Mouse (Mus musculus) erythroid progenitor cell, adult 5-6 weeks (primary cell): Measurements from ENCODE around the gene Usp47. TPM values are rescaled to one million over a fixed set of nuclear protein-coding genes. Genes with fewer than 3 reads are reported as not detected.

Experiments used
- ATAC-seq: replicated peaks from 2 replicates; pipeline ENCODE4 v1.8.0; 2016; ENCODE audit warnings: moderate number of reproducible peaks, mild to moderate bottlenecking, moderate TSS enrichment, inconsistent platforms; ENCODE audit not compliant: poor library complexity, low FRiP score, severe bottlenecking
- total RNA-seq, 2 experiments: library from RNA; stranded (forward) in 1 of 2; stranded (reverse) in 1 of 2; fragments of 150-400 nt in 1 of 2; fragments of 186-747, 209-891 nt in 1 of 2; gene quantifications; 2 replicates each; pipeline versions ENCODE4 v1.2.3 to v1.2.4; 2015 to 2017; ENCODE audit warnings: low replicate concordance in 2 of 2

Usp47 gene
- total RNA-seq, 2 experiments from 2014 or later, result 24.7 to 62.9 TPM

DNA sequence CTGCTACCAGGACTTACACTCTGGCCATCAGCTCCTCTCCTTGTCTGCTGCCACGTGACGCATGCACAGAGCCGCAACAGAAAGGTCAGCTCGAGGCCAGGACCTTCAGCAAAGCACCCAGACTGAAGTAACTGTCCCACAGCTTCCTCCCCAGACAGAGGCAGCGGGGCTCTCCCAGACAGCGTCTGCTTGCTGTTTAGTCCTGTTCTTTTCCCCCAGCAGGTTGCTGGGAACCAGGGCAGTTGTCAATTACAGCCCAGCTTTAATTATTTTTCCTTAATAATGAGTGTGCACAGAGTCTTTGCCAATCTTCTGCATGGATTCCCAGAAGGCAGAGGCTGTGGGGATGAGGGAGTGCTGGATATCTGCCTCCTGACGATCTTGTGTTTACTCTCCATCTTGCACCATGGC, 119.8 kb downstream of the Usp47 start:
- ATAC-seq, result no peak

DNA sequence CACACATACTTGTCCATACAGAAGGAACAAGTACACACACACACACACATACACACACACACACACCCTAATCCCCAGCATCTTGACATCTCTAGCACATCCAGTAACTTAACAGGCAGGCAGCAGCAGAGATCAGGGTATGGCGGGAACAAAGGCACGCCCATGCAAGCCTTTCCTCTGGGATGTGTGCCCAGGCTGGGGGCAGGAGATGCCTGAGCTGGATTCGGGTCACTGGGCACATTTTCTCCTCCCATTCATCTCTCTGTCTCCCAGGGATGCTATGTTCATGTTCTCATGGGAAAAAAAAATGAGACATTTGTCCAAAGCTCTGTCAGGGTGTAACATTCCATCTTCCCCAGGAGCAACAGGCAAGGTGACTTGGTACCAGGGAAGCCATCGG, 120.7 kb downstream of the Usp47 start:
- ATAC-seq, result no peak

DNA sequence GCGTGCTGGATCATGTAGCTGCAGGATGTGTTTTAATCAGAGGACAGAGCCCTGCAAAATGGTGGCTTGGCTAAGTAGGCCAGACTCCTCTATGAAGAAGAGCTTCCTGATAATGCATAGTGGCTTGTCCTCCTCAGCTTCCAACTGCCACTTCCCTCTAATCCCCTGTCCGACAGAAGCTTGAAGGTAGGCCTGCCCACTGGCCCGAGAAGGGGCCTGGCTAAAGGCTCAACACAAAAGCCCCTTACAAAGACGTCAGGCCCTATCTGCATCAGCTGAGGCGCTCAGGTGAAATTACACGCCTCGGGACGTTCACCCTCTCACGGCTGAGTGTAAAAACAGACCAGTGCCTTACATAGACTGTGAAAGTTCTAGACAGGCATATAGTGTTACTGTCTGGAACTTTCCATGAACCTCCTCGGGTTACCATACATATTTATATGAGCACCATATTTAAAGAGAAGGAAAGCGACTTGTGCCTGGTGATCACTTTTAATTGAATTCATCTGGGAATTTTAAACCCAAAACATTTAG, 121.4 kb downstream of the Usp47 start:
- no peak for ATAC-seq

DNA sequence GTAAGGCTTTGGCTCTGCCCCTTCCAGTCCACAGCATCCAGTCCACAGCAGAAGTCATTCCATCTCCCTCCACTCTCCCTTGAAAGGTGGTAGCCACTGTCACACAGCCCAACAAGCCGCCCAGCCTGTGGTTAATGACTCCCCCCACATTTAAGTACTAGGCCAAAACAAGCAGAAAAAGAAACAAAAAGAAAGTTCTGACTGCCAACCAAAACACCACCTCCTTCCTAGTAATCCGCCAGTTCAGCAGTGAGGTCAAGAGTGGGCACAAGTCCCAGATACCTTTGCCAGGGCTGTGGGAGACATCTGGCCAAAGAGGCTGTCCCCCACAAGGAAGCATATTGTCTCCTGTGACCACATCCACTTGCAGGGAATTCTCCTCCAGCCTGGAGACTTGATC, 124.7 kb downstream of the Usp47 start:
- ATAC-seq, result no peak

DNA sequence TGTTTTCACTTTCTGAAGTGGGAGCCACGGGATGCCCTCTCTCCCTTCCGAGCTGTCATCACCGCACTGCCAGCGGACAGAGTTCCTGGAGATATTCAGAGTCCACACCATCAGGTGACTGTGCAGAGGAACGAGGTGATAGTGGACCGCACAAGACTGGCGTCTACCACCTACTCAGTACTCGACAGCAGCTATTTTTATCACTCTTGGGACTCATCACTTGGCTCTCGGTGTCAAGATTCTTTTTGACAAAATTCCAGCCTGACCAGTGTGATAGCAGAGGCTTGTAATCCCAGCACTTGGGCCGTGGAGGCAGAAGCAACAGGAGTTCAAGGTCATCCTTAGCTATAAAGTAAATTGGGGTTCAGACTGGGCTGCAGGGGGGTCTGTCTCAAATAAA, 125.8 kb downstream of the Usp47 start:
- no peak for ATAC-seq

DNA sequence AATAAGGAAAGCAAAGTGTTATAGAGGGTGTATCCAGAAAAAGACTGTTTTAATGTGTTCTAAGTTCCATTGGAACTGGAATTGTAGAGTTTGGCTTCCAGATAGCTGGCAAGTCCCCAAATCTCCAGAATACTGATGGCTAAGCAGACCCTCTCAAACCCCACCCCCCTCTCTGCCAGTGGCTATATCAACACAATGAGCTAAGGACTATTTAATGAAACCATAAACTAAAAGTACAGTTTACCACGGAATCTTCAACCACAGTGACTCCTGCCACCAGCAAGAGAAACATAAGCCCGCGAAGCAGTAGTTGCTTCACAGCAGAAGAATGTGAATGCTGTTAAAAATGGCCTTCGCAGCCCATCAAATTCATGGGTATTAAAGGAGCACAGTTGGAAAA, 131.1 kb downstream of the Usp47 start:
- ATAC-seq, result no peak

DNA sequence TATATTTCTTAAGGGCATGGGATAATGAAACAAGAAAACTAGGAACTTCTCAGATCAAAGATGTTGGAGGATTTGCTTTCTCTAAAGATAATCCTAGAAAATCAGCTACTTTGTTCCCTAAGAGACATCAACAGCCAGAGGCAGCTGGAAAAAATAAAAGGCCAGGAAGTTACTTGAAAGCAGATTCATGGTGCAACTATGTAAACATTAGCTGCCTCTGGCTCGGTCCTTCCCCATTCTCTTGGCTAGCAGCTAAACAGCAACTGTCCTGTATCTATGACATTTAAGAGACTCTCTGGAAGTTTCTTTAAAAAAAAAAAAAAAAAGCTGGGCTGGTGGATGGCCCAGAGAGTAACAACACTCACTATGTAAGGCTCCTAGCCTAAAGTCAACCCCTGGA, 131.9 kb downstream of the Usp47 start:
- ATAC-seq, result no peak

DNA sequence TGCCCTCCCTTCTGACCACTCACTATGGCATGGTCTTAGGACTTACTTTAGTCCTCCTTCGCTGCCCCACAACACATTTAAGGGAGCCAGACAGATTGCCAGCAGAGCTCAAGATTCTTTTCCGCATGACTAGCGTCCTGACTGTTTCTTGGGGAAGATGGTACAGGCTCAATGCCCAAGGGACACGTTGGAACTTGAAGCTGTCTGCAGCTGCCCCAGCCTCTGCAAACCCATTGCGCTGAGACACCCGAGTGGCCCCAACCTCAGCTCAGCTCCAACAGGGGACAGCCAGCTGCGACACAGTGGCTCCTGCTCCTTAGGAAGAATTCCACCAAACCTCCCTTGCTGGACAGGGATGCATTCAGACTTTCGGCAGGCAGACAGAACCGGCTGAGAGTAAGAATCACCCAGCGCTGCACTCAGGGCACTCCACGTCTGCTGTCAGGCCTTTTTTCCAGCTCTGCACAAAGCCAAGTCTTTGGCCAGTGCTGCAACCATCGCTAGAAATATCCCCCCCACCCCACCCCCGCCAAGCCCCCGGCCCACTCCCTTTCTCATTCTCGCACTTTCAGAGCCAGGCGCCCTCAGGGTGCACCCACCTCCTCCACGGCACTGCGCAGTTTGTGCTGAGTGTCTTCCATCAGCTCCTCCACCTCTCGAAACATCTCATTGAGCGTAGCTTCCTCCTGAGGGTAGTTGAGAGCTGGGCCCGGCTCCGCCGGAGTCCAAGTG, 134.4 kb downstream of the Usp47 start:
- ATAC-seq, result no peak

DNA sequence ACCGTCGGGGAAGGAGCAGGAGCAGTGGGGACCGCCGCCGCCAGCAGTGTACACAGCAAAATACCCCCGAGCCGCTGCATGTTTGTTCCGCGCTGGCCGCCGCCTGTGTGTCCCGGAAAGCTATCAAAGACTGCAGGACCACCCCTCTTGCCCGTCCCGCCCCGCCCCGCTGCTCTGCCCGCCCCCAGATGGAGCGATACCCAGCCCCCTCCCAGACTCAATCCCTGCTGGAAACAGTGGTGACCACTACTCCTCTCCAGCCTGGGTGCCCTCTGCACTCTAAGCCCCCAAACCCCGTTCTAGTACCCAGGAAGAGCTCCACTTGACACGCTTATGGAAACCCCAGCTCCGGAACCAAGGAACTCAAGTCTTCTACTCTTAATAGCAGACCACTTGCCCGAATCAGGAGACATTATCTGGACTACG, 135.0 kb downstream of the Usp47 start:
- ATAC-seq, result no peak

DNA sequence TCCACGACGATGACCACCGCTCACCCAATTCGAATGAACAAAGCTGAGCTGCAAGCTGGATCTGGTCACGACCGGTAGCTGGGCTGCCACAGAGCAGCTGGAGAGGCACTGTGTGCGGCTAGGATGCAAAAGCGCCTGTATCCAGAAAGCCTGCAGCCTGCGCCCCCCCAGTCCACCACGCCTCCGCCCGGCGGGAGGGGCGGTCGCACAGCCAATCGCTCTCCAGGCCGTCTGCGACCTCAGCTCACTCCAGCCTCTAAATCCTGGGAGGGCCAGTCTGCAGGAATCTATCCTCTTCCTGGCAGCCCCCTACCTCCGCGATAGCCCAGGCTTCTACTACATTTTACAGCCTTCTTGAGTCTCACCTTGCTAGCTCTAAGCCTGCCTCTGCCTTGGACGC, 135.6 kb downstream of the Usp47 start, which contains the start of gene Dkk3:
Gene Dkk3 (minus strand): TSS at position 116 of the 400 bp plus-strand sequence.
- no peak for ATAC-seq

DNA sequence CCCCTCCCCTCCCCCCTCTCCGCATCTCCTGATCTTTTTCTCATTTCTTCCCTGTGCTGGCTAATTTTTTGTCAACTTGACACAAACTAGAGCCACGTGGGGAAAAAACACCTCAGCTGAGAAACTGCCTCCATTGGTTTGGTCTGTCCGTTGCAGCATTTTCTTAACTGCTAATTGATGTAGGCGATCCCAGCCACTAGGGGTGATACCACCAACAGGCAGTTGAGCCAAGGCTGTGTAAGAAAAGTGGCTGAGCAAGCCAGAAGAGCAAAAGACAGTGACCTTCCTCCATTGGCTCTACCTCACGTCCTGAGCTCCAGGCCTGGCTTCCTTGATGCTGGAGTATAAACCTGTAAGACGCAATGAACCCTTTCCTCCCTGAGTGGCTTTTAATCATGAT, 136.5 kb downstream of the Usp47 start:
- ATAC-seq, result no peak

Other genes starting within 250 kb of the Usp47 start
- not detected in 2 replicates for gene Galnt18, start 243.5 kb upstream of the Usp47 start, total RNA-seq (2015; ENCODE audit: low replicate concordance)
- gene Galnt18, start 243.5 kb upstream of the Usp47 start, total RNA-seq (2017; ENCODE audit: low replicate concordance), result not detected in 2 replicates
- gene Dkk3, start 135.6 kb downstream of the Usp47 start, total RNA-seq (2015; ENCODE audit: low replicate concordance), result not detected in 2 replicates
- gene Dkk3, start 135.6 kb downstream of the Usp47 start, total RNA-seq (2017; ENCODE audit: low replicate concordance), result not detected in 2 replicates
- gene Mical2, start 202.4 kb downstream of the Usp47 start, total RNA-seq (2015; ENCODE audit: low replicate concordance), result not detected in 2 replicates
- not detected in 2 replicates for gene Mical2, start 202.4 kb downstream of the Usp47 start, total RNA-seq (2017; ENCODE audit: low replicate concordance)